Mouse (Mus musculus) hindbrain, embryonic 16.5 days (tissue): ENCODE measurements at regions not wholly inside any gene's neighbourhood (a gene's known extent, or its start where the extent isn't known, plus 50 kb on each side); places are given as distances from the start of the nearest gene placed in this dataset.

Experiments
- ATAC-seq: fragments of 200-750 bp; cut with Nextera tagmentation; 2 replicates; pipeline ENCODE4 v1.8.0; 2017; ENCODE audit warnings: moderate TSS enrichment, moderate library complexity
- H3K27ac ChIP-seq: fragments of 300-500 bp; sonication (generic); 2 replicates; pipeline ENCODE4 v1.5.1; 2014; ENCODE audit warnings: low read depth, mild to moderate bottlenecking, control low read depth, low read length, moderate library complexity
- H3K27me3 ChIP-seq: fragments of 300-500 bp; sonication (generic); replicated peaks from 2 replicates; pipeline ENCODE4 v1.6.1; 2014; ENCODE audit warnings: low read length; ENCODE audit not compliant: control insufficient read depth, insufficient read depth
- H3K36me3 ChIP-seq: fragments of 300-500 bp; sonication (generic); 2 replicates; pipeline ENCODE4 v1.6.1; 2014; ENCODE audit warnings: mild to moderate bottlenecking, low read length, moderate library complexity, mixed read lengths; ENCODE audit not compliant: control insufficient read depth, insufficient read depth
- H3K4me1 ChIP-seq: fragments of 300-500 bp; sonication (generic); 2 replicates; pipeline ENCODE4 v1.6.1; 2014; ENCODE audit warnings: low read depth, low read length; ENCODE audit not compliant: control insufficient read depth, insufficient read depth
- H3K4me2 ChIP-seq: fragments of 300-500 bp; sonication (generic); 2 replicates; pipeline ENCODE4 v1.6.1; 2014; ENCODE audit warnings: mild to moderate bottlenecking, low read length, control low read depth, moderate library complexity
- H3K4me3 ChIP-seq: fragments of 300-500 bp; sonication (generic); 2 replicates; pipeline ENCODE4 v1.5.1; 2014; ENCODE audit warnings: mild to moderate bottlenecking, low read length, control low read depth, moderate library complexity
- H3K9ac ChIP-seq: fragments of 300-500 bp; sonication (generic); 2 replicates; pipeline ENCODE4 v1.6.1; 2014; ENCODE audit warnings: low read depth, mild to moderate bottlenecking, control low read depth, low read length, moderate library complexity
- H3K9me3 ChIP-seq: fragments of 300-500 bp; sonication (generic); 2 replicates; pipeline ENCODE4 v1.6.1; 2014; ENCODE audit warnings: mild to moderate bottlenecking, low read length, moderate library complexity; ENCODE audit not compliant: control insufficient read depth
- WGBS: fragments of 180-500 bp; shearing (Covaris S2); extraction: QIAGEN DNeasy Blood & Tissue Kit; methylation state at CpG from one replicate; pipeline ENCODE4 v1.1.7; 2014; 5-methylcytosine and 5-hydroxymethylcytosine counted together

DNA sequence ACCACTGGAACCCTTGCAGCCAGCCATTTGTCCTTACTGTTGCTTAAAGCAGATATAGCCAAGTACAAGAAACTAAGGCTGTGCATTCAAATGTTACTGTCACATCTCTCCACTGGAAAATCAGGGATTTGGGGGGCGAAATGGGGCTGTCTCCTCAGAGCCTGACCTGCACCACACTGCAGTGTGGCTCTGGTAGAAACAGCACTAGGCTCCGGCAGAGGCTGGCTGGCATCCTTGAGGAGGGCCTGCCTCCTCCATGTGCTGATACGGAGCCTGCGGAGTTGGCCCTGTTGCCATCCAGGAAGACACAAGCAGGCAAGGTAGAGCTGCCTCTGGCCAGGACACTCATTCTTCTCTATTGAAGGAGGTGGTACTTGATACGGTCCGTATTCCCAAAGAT is 50.4 kb upstream of the Zfp637 start:
- no peaks in the 10 kb centered on the region for H3K4me1 ChIP-seq
- H3K27ac ChIP-seq = no peak overlapping the region
- no peak overlapping the region for H3K9ac ChIP-seq
- 95% methylated on average over 6 of the region's 6 CpGs for WGBS
- no peaks in the 10 kb centered on the region for H3K36me3 ChIP-seq
- H3K4me3 ChIP-seq = no peak overlapping the region
- no peak for ATAC-seq
- no peaks in the 10 kb centered on the region for H3K27me3 ChIP-seq
- H3K9me3 ChIP-seq = no peaks in the 10 kb centered on the region
- H3K4me2 ChIP-seq = no peak overlapping the region
